Mouse (Mus musculus): ENCODE data around the gene Vmn1r193.
"Not testable (repeated sequence)": the region's sequence is repeated elsewhere in the genome, so short reads cannot be mapped to it uniquely, and the experiment has no call there.

DNA sequence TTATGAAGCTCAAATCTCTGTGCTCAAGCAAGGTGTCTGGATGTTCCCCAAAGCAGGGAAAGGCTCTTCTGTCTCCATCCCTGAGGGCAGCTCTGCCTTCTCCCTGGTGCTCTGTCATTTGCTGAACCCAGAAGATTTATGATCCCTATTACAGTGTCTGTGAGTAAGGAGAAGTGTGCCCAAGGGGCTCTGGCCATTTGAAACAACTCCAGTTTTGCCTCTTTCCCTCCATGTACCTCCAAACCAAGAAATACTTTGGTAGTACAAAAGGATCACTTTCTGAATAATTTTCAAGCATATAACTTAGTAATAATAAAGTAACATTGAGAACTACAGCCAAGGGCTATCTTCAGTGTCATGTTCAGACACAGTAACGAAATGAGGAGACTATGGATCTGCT lies at the start of gene Vmn1r193:
- not testable (repeated sequence) for TF ChIP-seq CHD2 (IDR thresholded peaks at IDR 0.05; ENCODE audit: low read length); USF1 (IDR thresholded peaks at IDR 0.05; ENCODE audit: low read depth, low read length); SMC3 (IDR thresholded peaks at IDR 0.05; ENCODE audit: low read depth, low read length); MYC (IDR thresholded peaks at IDR 0.05; ENCODE audit: low read depth, low read length); EP300 (IDR thresholded peaks at IDR 0.05; ENCODE audit: low read length); CTCF (conservative IDR thresholded peaks at IDR 0.05 in 1 of 2, IDR thresholded peaks at IDR 0.05 in 1 of 2; ENCODE audit: low read depth in 2 of 2, low read length in 2 of 2); POLR2A (IDR thresholded peaks at IDR 0.05; ENCODE audit: low read depth, low read length)
